Mouse (Mus musculus): ENCODE results near the gene Nol10.

DNA sequence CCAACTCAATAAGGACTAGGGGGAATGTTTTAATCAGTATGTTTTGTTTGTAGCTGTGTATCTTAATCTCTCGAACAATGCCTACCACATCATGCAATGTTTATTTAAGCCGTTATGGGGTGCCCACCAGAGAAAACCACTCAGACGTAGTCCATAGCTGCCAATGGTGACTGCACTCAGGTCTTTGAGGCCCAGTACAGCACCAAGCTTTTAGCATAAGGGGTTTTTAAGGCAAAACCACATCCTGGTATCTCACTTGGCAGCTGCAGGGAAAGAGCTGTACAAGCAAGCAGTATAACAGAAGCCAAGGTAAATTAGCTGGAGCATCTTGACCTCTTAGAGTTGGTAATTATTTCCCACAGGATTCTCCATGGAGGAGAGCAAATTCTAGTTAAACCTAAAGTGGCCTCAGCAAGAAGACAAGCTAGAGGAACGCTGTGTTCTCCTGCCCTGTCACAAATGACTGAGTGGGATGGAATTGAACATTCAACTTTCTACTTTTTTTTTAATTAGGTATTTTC is 83.6 kb downstream of the Nol10 start:
- no peak for TF ChIP-seq POLR2A (IDR thresholded peaks at IDR 0.05; ENCODE audit: control insufficient read depth, extremely low read depth, insufficient read depth, low read length, poor library complexity)
- TF ChIP-seq CTCF (IDR thresholded peaks at IDR 0.05; ENCODE audit: borderline replicate concordance, control insufficient read depth, extremely low read depth, insufficient read depth, low read length, poor library complexity), result no peak
